Mouse (Mus musculus): ENCODE data around the gene Shox2. TPM values are rescaled to one million over a fixed set of nuclear protein-coding genes. Genes with fewer than 3 reads are reported as not detected.

The Shox2 gene
- 0.24 and 0.44 TPM in 2 replicates for polyA plus RNA-seq (2015; fragmentation: Nextera tagmentation; extraction: Ambion mirVana)

- Histone ChIP-seq H3K27me3 (replicated peaks) (peaks cover 55% of the 10 kb centered on the region), H3K36me3 (no peaks in the 10 kb centered on the region), H3K9me3 (no peaks in the 10 kb centered on the region), H3K4me1 (replicated peaks) (peaks cover 24% of the 10 kb centered on the region), H3K27ac (no peak within 1 kb of the TSS), H3K4me3 (replicated peaks) (peak within 1 kb of the TSS; percentile 47), H3K4me2 (replicated peaks) (peak within 1 kb of the TSS; percentile 92), H3K9ac (peak within 1 kb of the TSS; percentile 13; the same call in 1 of the 2 replicates)
- under 1% methylated on average over 15 of the region's 15 CpGs for whole genome bisulfite sequencing
- no peak for ATAC-seq
These were observed at the start of gene Shox2 for GRCm38 (mm10) chr3:66981706-66982105. Shox2 (minus strand) TSS chr3:66981771.

GRCm38 (mm10) chr3:66996820-66997219 lies 15.2 kb upstream of the Shox2 start:
- Histone ChIP-seq H3K4me3 (replicated peaks) (no peak overlapping the region), H3K4me2 (replicated peaks) (no peak overlapping the region), H3K36me3 (0 out of 2 replicates have a peak, but pooled peaks cover 4% of the 10 kb centered on the region), H3K9me3 (no peaks in the 10 kb centered on the region), H3K9ac (no peak overlapping the region), H3K27ac (no peak overlapping the region), H3K27me3 (replicated peaks) (no peaks in the 10 kb centered on the region), H3K4me1 (replicated peaks) (no peaks in the 10 kb centered on the region)
- WGBS, result 85% methylated on average over 1 of the region's 1 CpGs
- no peak for ATAC-seq

DNA sequence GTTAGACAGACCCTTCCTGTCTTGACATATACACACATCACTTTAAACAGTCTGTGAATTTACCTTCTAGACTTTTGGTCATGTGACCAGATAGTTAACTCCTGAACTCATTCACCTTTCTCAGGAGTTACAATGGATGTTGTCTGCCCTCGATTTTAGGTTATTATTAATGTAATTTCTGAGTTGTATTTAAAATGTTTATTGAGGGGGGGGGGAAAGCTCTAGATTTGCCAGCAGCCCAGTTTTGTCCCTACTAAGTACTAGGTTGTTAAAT lies 4.7 kb upstream of the Shox2 start:
- WGBS, result 4% methylated on average over 1 of the region's 1 CpGs
- Histone ChIP-seq H3K4me1 (replicated peaks) (peaks cover 10% of the 10 kb centered on the region), H3K9me3 (no peaks in the 10 kb centered on the region), H3K36me3 (no peaks in the 10 kb centered on the region), H3K27ac (no peak overlapping the region), H3K4me2 (replicated peaks) (peak overlapping the region; percentile 62), H3K27me3 (replicated peaks) (peaks cover 14% of the 10 kb centered on the region), H3K4me3 (replicated peaks) (peak overlapping the region; percentile 85), H3K9ac (peak overlapping the region; percentile 87)
- no peak; the same call in 1 of the 2 replicates for ATAC-seq

DNA sequence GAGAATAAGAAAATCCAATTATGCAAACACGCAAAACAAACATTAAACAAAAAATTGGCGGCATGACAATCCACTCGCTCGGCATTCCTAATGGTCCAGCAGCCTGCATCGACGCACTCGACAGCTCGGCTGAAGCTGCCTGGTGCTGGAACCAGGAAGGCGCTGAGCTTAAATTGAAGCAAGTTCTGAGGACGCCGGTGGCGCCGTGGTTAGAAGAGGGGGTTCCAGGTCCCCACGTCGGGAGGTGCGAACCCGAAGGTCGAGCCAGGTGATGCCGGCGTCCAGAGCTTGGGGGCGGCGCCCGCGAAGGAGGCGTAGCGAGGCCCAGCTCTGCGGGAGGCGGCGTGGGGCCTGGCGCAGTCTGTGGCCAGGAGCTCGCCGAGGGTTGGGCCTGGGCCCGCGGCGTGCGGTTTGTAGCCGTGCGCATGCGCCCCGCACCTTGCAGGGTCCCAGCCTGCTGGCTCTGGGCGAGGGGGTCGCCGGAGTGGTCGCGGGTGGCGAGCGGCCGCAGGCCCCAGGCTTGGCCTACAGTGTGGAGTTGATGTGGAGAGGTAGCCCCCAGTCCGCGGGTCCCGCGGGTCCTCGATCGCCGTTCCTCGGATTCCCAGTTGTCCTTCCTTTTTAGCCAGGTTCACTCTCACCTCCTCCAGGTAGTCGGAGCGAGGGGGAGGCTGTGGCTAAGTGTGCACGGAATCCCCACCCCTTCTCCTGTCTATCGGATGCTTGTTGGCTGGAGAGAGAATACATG lies 4.1 kb upstream of the Shox2 start:
- Histone ChIP-seq H3K4me3 (replicated peaks) (peak overlapping the region; percentile 85), H3K36me3 (no peaks in the 10 kb centered on the region), H3K4me1 (replicated peaks) (peaks cover 15% of the 10 kb centered on the region), H3K9me3 (no peaks in the 10 kb centered on the region), H3K27ac (peak overlapping the region; percentile 66), H3K9ac (peak overlapping the region; percentile 87), H3K27me3 (replicated peaks) (peaks cover 19% of the 10 kb centered on the region), H3K4me2 (replicated peaks) (peak overlapping the region; percentile 62)
- peak; percentile 95 for ATAC-seq
- WGBS, result under 1% methylated on average over 60 of the region's 60 CpGs

GRCm38 (mm10) chr3:66983481-66983880 lies 1.9 kb upstream of the Shox2 start:
- H3K4me1 ChIP-seq (replicated peaks), result peaks cover 23% of the 10 kb centered on the region
- ATAC-seq, result no peak
- no peak overlapping the region for H3K27ac ChIP-seq
- H3K9me3 ChIP-seq, result no peaks in the 10 kb centered on the region
- no peak overlapping the region for H3K9ac ChIP-seq
- H3K27me3 ChIP-seq (replicated peaks), result peaks cover 38% of the 10 kb centered on the region
- no peaks in the 10 kb centered on the region for H3K36me3 ChIP-seq
- no peak overlapping the region for H3K4me3 ChIP-seq (replicated peaks)
- no peak overlapping the region for H3K4me2 ChIP-seq (replicated peaks)
- WGBS, result 19% methylated on average over 3 of the region's 3 CpGs

GRCm38 (mm10) chr3:66982181-66982911 lies 775 bp upstream of the Shox2 start:
- H3K4me1 ChIP-seq (replicated peaks), result peaks cover 24% of the 10 kb centered on the region
- WGBS, result under 1% methylated on average over 29 of the region's 29 CpGs
- ATAC-seq, result no peak
- H3K4me3 ChIP-seq (replicated peaks), result 0 out of 2 replicates have a peak overlapping the region, but pooled peaks have one; percentile 9
- H3K9me3 ChIP-seq, result no peaks in the 10 kb centered on the region
- no peaks in the 10 kb centered on the region for H3K36me3 ChIP-seq
- no peak overlapping the region for H3K27ac ChIP-seq
- H3K9ac ChIP-seq, result no peak overlapping the region
- H3K4me2 ChIP-seq (replicated peaks), result peak overlapping the region; percentile 35; the same call in 1 of the 2 replicates
- H3K27me3 ChIP-seq (replicated peaks), result peaks cover 49% of the 10 kb centered on the region

DNA sequence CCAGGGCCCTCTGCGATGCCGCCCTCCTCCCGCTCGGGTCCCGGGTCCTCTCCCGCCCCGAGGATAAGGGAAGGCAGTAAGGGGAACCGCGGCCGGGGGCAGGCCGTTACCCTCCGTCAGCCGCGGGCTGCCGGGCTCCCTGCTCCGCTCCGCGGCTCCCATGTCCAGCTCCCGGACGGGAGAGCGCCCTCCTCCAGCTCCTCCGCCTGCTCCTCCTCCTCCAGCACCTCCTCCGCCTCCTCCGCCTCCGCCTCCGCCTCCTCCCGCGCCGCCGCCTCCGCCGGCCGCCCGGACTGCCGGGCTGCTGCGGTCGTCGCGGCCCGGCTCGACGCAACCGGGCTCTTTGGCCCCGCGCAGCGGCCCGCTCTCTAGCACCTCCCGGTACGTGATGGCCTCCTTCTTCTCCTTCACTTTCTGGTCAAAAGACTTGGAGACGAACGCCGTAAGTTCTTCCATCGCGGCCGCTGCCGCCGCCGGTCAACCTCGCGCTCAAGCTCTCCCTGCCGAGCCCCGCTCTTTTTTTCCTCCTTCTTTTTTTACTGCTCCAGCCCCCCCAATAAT lies 390 bp downstream of the Shox2 start, which contains the start of gene Rsrc1:
TSS of gene Rsrc1 (plus strand) at position 290 of the 561 bp plus-strand sequence.
- WGBS, result under 1% methylated on average over 50 of the region's 62 CpGs
- Histone ChIP-seq H3K4me1 (replicated peaks) (peaks cover 24% of the 10 kb centered on the region), H3K4me2 (replicated peaks) (peak within 1 kb of the TSS; percentile 92), H3K4me3 (replicated peaks) (peak within 1 kb of the TSS; percentile 47), H3K27me3 (replicated peaks) (peaks cover 57% of the 10 kb centered on the region), H3K36me3 (no peaks in the 10 kb centered on the region), H3K27ac (no peak within 1 kb of the TSS), H3K9ac (peak within 1 kb of the TSS; percentile 13; the same call in 1 of the 2 replicates), H3K9me3 (no peaks in the 10 kb centered on the region)
- peak; percentile 27 for ATAC-seq

- Histone ChIP-seq H3K9me3 (no peaks in the 10 kb centered on the region), H3K27me3 (replicated peaks) (peaks cover 60% of the 10 kb centered on the region), H3K4me2 (replicated peaks) (peak overlapping the region; percentile 92), H3K4me3 (replicated peaks) (peak overlapping the region; percentile 47), H3K4me1 (replicated peaks) (peaks cover 24% of the 10 kb centered on the region), H3K36me3 (no peaks in the 10 kb centered on the region), H3K9ac (no peak overlapping the region), H3K27ac (no peak overlapping the region)
- no peak for ATAC-seq
- 1% methylated on average over 29 of the region's 29 CpGs for WGBS
These were observed 1.2 kb downstream of the Shox2 start for GRCm38 (mm10) chr3:66980111-66980975.

DNA sequence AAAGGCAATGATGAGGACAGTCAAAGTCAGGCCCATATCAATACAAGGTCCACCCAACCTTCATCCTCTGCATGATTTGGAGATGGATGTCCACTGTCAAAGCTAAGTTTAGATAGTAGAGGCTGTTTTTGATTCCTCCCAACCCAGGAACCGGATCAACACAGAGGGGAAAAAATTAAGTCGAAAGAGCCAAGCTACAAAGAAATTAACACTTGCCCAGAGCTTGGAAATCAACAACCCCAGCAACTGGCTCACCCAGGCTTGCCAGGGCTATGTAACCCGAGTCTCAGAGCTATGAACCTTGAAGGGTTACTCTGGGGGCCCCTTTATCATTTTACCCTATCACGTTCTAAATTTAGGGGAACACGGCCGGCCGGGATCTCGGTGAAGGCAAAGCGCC lies 2.1 kb downstream of the Shox2 start:
- Histone ChIP-seq H3K9ac (no peak overlapping the region), H3K4me3 (replicated peaks) (no peak overlapping the region), H3K9me3 (no peaks in the 10 kb centered on the region), H3K4me2 (replicated peaks) (no peak overlapping the region), H3K27ac (no peak overlapping the region), H3K36me3 (no peaks in the 10 kb centered on the region), H3K4me1 (replicated peaks) (peaks cover 24% of the 10 kb centered on the region), H3K27me3 (replicated peaks) (peaks cover 66% of the 10 kb centered on the region)
- no peak for ATAC-seq
- WGBS, result 4% methylated on average over 9 of the region's 9 CpGs

DNA sequence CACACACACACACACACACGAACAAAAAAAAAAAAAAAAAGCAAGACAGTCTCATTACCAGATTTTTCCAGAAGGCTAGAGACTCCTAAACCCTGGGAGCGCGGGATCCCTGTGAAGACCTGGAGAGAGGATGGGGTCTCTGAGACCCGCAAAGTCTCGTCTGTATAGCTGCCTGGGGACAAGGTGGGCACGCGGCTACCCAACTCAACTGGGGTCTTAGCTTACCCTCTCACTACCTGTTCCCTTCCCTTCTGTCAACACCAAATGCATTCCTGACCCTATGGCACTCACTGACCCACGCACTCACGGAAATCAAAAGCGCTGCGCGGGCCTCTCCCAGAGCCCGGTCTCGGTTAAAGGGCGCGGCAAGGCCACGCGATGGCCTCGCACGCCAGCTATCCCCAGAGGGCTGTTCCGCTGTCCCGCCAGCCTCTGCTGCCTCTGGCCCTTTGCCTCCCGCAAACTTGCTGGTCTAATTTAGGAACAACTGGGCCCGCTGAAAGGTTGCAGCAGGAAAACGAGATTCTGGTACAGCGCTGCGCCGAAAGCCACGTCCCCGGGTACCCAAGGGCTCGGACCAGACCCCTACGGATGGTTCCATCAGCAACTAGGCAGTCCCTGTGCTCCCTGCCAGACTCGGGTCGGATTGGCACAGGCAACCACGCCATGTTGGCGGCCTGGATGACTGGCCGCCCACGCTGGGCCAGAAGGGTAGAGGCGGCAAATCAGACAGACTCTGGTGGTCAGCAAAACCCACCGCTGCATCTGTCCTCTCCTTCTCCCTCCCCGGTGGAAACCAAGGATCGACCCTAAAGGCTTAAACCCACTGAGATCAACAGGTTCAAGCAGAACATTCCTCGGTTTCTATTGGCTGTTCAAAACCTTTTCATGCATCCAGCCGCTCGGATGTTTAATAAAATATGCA lies 2.9 kb downstream of the Shox2 start:
- peaks cover 25% of the 10 kb centered on the region for H3K4me1 ChIP-seq (replicated peaks)
- no peaks in the 10 kb centered on the region for H3K9me3 ChIP-seq
- H3K4me3 ChIP-seq (replicated peaks), result no peak overlapping the region
- WGBS, result 1% methylated on average over 45 of the region's 45 CpGs
- peaks cover 70% of the 10 kb centered on the region for H3K27me3 ChIP-seq (replicated peaks)
- H3K4me2 ChIP-seq (replicated peaks), result no peak overlapping the region
- H3K9ac ChIP-seq, result no peak overlapping the region
- no peaks in the 10 kb centered on the region for H3K36me3 ChIP-seq
- H3K27ac ChIP-seq, result no peak overlapping the region
- no peak for ATAC-seq
